Mouse (Mus musculus) B cell, adult 67 days (primary cell): ENCODE results near the gene Olfr519. TPM values are rescaled to one million over a fixed set of nuclear protein-coding genes. Genes with fewer than 3 reads are reported as not detected.

ENCODE experiments used
- total RNA-seq, 2 experiments: library from RNA; stranded (reverse); gene quantifications; 4 replicates each; pipeline ENCODE4 v1.2.4; 2023

Olfr519 gene
- total RNA-seq = not detected

DNA sequence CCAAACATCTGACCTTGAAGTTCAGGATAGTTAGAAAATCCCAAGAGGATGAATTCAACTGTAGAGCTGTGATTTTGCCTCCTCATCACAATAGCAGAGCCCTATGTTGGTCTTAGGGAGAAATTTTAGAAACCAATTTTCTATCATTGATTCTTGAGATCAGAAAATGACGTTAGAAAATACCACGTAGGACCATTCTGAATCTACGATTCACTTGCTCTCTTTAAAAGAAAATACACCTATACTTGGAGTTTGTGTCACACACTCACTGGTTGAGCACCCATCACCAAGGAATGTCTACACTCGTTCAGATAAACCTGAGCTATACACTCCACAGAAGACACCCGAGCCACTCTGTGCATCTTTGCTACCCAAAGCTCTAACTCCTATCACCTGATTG, at the start of gene Olfr519:
Olfr519 (minus strand) TSS at position 101 of the 400 bp plus-strand sequence.

GRCm38 (mm10) chr7:108933794-108934731, 39.8 kb upstream of the Olfr519 start, which contains the start of gene Eif3f:
TSS of gene Eif3f (plus strand) at chr7:108934417.

GRCm38 (mm10) chr7:108929726-108930393, 35.6 kb upstream of the Olfr519 start, which contains the start of gene Nlrp10:
TSS of gene Nlrp10 (minus strand) at chr7:108930178.

GRCm38 (mm10) chr7:108884906-108885305, 9.3 kb downstream of the Olfr519 start, which contains the start of gene Olfr518:
TSS of gene Olfr518 (minus strand) at chr7:108885006.

GRCm38 (mm10) chr7:108872279-108872678, 21.9 kb downstream of the Olfr519 start, which contains the start of gene Olfr517:
TSS of gene Olfr517 (minus strand) at chr7:108872379.

GRCm38 (mm10) chr7:108850429-108850828, 43.8 kb downstream of the Olfr519 start, which contains the start of gene Olfr516:
TSS of gene Olfr516 (minus strand) at chr7:108850529.

Other genes starting within 250 kb of the Olfr519 start
- under 1 TPM in 1 of 2 experiments, not detected in 1; 0.15 TPM for gene Olfr509, start 242.5 kb downstream of the Olfr519 start, total RNA-seq
- gene Olfr510, start 228.0 kb downstream of the Olfr519 start, total RNA-seq = not detected
- not detected for gene Olfr512, start 181.1 kb downstream of the Olfr519 start, total RNA-seq
- gene Olfr513, start 143.4 kb downstream of the Olfr519 start, total RNA-seq = not detected
- gene Olfr514, start 68.4 kb downstream of the Olfr519 start, total RNA-seq = not detected
- gene Olfr516, start 43.9 kb downstream of the Olfr519 start, total RNA-seq = not detected
- not detected for gene Olfr517, start 22.0 kb downstream of the Olfr519 start, total RNA-seq
- not detected for gene Olfr518, start 9.4 kb downstream of the Olfr519 start, total RNA-seq
- 1 to 10 TPM; 3.9 to 5.3 TPM for gene Nlrp10, start 35.8 kb upstream of the Olfr519 start, total RNA-seq
- 100 to 1,000 TPM; 252 to 278 TPM for gene Eif3f, start 40.0 kb upstream of the Olfr519 start, total RNA-seq
- gene Tub, start 55.9 kb upstream of the Olfr519 start, total RNA-seq = 1 to 10 TPM; 2.5 to 4.0 TPM
- gene Ric3, start 188.9 kb upstream of the Olfr519 start, total RNA-seq = under 1 TPM; 0.36 to 0.70 TPM